Mouse (Mus musculus): ENCODE data around the gene Hist1h2bg. TPM values are rescaled to one million over a fixed set of nuclear protein-coding genes. Genes with fewer than 3 reads are reported as not detected.
"Not testable (repeated sequence)": the region's sequence is repeated elsewhere in the genome, so short reads cannot be mapped to it uniquely, and the experiment has no call there.

Gene Hist1h2bg
- polyA plus RNA-seq, 1 experiment from 2014 or later: 1.3 TPM

GRCm38 (mm10) chr13:23534368-23535131, 36.6 kb upstream of the Hist1h2bg start:
- H3K9ac ChIP-seq (replicated peaks; ENCODE audit: low read depth): no peak overlapping the region
- H3K4me3 ChIP-seq (ENCODE audit: low read depth, low read length): peak overlapping the region; percentile 41
- DNase-seq (ENCODE audit: low spot score) (peak; percentile 63), ATAC-seq (no peak)
- peak overlapping the region; percentile 76 for H3K4me2 ChIP-seq (replicated peaks; ENCODE audit: low read depth, low read length)
- H3K36me3 ChIP-seq (ENCODE audit: insufficient read depth, low read length): no peaks in the 10 kb centered on the region
- H3K4me1 ChIP-seq (ENCODE audit: insufficient read depth, low read depth, low read length): peaks cover 21% of the 10 kb centered on the region; the same call in 1 of the 2 replicates
- H3K9me3 ChIP-seq (ENCODE audit: low read length): no peaks in the 10 kb centered on the region
- TF ChIP-seq EP300 (IDR thresholded peaks at IDR 0.05): no peak
- no peak for TF ChIP-seq CTCF (IDR thresholded peaks at IDR 0.05)
- H3K27me3 ChIP-seq (replicated peaks; ENCODE audit: insufficient read depth, low read length): no peaks in the 10 kb centered on the region
- peak overlapping the region; percentile 3; the same call in 1 of the 2 replicates for H3K27ac ChIP-seq (ENCODE audit: low read length)
- WGBS: under 1% methylated on average over 15 of the region's 15 CpGs

DNA sequence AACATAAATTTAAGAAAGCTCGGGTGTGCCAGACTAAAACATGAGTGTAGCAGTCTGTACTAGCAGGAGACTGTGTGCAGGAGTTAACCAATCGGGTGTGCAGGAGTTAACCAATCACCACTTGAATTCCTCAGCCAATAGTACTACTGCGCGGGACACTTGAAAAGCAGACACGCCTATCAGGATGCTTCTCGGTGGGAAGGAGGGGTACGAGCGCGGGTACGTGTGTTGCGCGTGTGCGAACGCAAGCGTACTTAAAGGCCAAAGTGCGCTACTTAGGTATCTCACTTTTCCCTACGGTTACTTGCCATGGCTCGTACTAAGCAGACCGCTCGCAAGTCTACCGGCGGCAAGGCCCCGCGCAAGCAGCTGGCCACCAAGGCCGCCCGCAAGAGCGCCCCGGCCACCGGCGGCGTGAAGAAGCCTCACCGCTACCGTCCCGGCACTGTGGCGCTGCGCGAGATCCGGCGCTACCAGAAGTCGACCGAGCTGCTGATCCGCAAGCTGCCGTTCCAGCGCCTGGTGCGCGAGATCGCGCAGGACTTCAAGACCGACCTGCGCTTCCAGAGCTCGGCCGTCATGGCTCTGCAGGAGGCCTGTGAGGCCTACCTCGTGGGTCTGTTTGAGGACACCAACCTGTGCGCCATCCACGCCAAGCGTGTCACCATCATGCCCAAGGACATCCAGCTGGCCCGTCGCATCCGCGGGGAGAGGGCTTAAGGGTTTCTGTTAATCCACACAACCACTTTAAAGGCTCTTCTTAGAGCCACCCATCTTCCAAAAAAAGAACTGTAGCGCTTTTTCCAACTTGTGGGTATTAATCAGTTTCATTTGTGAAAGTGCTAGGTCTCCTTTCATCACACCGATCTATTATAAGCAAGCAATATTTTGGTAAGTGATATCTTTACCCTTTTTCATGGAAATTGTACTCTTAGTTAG, 35.8 kb upstream of the Hist1h2bg start, which contains the start of gene Hist1h3g:
Gene Hist1h3g (plus strand): TSS at position 286 of the 939 bp plus-strand sequence.
- peak within 1 kb of the TSS; percentile 41 for H3K4me3 ChIP-seq (ENCODE audit: low read depth, low read length)

GRCm38 (mm10) chr13:23536076-23536822, 34.9 kb upstream of the Hist1h2bg start:
- H3K4me3 ChIP-seq (ENCODE audit: low read depth, low read length): no peak overlapping the region
- H3K4me1 ChIP-seq (ENCODE audit: insufficient read depth, low read depth, low read length): peaks cover 21% of the 10 kb centered on the region; the same call in 1 of the 2 replicates
- no peaks in the 10 kb centered on the region for H3K27me3 ChIP-seq (replicated peaks; ENCODE audit: insufficient read depth, low read length)
- WGBS: 8% methylated on average over 7 of the region's 7 CpGs
- no peaks in the 10 kb centered on the region for H3K36me3 ChIP-seq (ENCODE audit: insufficient read depth, low read length)
- no peak overlapping the region; the same call in 1 of the 2 replicates for H3K4me2 ChIP-seq (replicated peaks; ENCODE audit: low read depth, low read length)
- H3K9ac ChIP-seq (replicated peaks; ENCODE audit: low read depth): no peak overlapping the region; the same call in 1 of the 2 replicates
- no peak overlapping the region for H3K27ac ChIP-seq (ENCODE audit: low read length)
- TF ChIP-seq CTCF (IDR thresholded peaks at IDR 0.05): no peak
- no peak for TF ChIP-seq EP300 (IDR thresholded peaks at IDR 0.05)
- DNase-seq (ENCODE audit: low spot score) (no peak), ATAC-seq (no peak)
- no peaks in the 10 kb centered on the region for H3K9me3 ChIP-seq (ENCODE audit: low read length)

More for the DNA sequence above, 35.8 kb upstream of the Hist1h2bg start, which contains the start of gene Hist1h3g:
- not testable (repeated sequence) for H3K9ac ChIP-seq (replicated peaks; ENCODE audit: low read depth); H3K9me3 ChIP-seq (ENCODE audit: low read length); H3K36me3 ChIP-seq (ENCODE audit: insufficient read depth, low read length); H3K27me3 ChIP-seq (replicated peaks; ENCODE audit: insufficient read depth, low read length)
- H3K4me2 ChIP-seq (replicated peaks; ENCODE audit: low read depth, low read length): peak within 1 kb of the TSS; percentile 76
- ATAC-seq (peak; percentile 73), DNase-seq (ENCODE audit: low spot score) (peak; percentile 97)
- WGBS: under 1% methylated on average over 45 of the region's 62 CpGs
- H3K4me1 ChIP-seq (ENCODE audit: insufficient read depth, low read depth, low read length): peaks cover 21% of the 10 kb centered on the region; the same call in 1 of the 2 replicates
- H3K27ac ChIP-seq (ENCODE audit: low read length): peak within 1 kb of the TSS; percentile 3; the same call in 1 of the 2 replicates

DNA sequence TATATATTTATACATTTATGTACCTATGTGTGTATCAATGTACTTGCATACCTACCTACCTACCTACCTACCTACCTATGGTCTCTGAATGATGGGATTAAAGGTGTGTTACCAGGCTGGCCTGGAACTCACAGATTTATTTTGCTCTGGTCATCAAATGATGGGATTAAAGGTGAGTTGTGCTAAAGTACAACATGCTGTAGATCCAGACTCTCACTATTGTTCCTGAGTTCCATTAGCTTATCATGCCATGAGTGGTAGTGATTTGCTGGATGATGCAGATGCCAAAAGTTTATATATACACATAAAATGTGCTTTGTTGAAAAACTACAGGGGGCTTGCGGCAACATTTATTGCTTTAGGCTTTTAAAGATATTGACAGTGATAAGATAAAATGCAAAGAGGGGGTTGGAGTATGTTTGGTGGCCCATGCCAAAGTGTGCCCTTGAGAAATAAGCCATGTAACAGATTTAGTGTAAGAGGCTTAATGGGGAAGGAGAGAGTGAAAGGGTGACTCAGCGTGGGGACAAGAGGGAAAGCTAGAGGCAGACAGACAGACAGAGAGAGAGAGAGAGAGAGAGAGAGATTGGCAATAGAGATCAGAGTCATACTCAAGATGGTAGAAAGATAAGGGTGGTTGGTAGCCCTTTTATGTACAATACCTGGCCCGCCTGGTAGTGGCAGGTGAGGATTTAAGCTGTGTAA, 34.0 kb upstream of the Hist1h2bg start:
- H3K9me3 ChIP-seq (ENCODE audit: low read length): no peaks in the 10 kb centered on the region
- WGBS: 53% methylated on average over 3 of the region's 3 CpGs
- H3K27ac ChIP-seq (ENCODE audit: low read length): no peak overlapping the region
- H3K27me3 ChIP-seq (replicated peaks; ENCODE audit: insufficient read depth, low read length): no peaks in the 10 kb centered on the region
- ATAC-seq (no peak), DNase-seq (ENCODE audit: low spot score) (no peak)
- no peak overlapping the region for H3K4me2 ChIP-seq (replicated peaks; ENCODE audit: low read depth, low read length)
- no peak overlapping the region for H3K4me3 ChIP-seq (ENCODE audit: low read depth, low read length)
- no peak overlapping the region for H3K9ac ChIP-seq (replicated peaks; ENCODE audit: low read depth)
- TF ChIP-seq CTCF (IDR thresholded peaks at IDR 0.05): no peak
- no peak for TF ChIP-seq EP300 (IDR thresholded peaks at IDR 0.05)
- no peaks in the 10 kb centered on the region for H3K36me3 ChIP-seq (ENCODE audit: insufficient read depth, low read length)
- peaks cover 18% of the 10 kb centered on the region; the same call in 1 of the 2 replicates for H3K4me1 ChIP-seq (ENCODE audit: insufficient read depth, low read depth, low read length)

GRCm38 (mm10) chr13:23538249-23538648, 32.9 kb upstream of the Hist1h2bg start:
- TF ChIP-seq CTCF (IDR thresholded peaks at IDR 0.05) (no peak), EP300 (IDR thresholded peaks at IDR 0.05) (no peak)
- DNase-seq (ENCODE audit: low spot score): no peak
- Histone ChIP-seq H3K9ac (replicated peaks; ENCODE audit: low read depth) (no peak overlapping the region), H3K9me3 (ENCODE audit: low read length) (no peaks in the 10 kb centered on the region), H3K4me2 (replicated peaks; ENCODE audit: low read depth, low read length) (no peak overlapping the region), H3K4me1 (ENCODE audit: insufficient read depth, low read depth, low read length) (peaks cover 11% of the 10 kb centered on the region; the same call in 1 of the 2 replicates), H3K27ac (ENCODE audit: low read length) (no peak overlapping the region), H3K27me3 (replicated peaks; ENCODE audit: insufficient read depth, low read length) (no peaks in the 10 kb centered on the region), H3K4me3 (ENCODE audit: low read depth, low read length) (no peak overlapping the region), H3K36me3 (ENCODE audit: insufficient read depth, low read length) (no peaks in the 10 kb centered on the region)
- WGBS: 72% methylated on average over 5 of the region's 5 CpGs
- ATAC-seq: no peak

- WGBS: 57% methylated on average over 1 of the region's 1 CpGs
- not testable (repeated sequence) for H3K4me1 ChIP-seq (ENCODE audit: insufficient read depth, low read depth, low read length); ATAC-seq
Measured at GRCm38 (mm10) chr13:23539821-23540220, 31.4 kb upstream of the Hist1h2bg start.

More at GRCm38 (mm10) chr13:23539821-23540220, 31.4 kb upstream of the Hist1h2bg start:
- H3K4me3 ChIP-seq (ENCODE audit: low read depth, low read length); H3K9me3 ChIP-seq (ENCODE audit: low read length); H3K4me2 ChIP-seq (replicated peaks; ENCODE audit: low read depth, low read length); H3K9ac ChIP-seq (replicated peaks; ENCODE audit: low read depth); H3K27ac ChIP-seq (ENCODE audit: low read length); H3K36me3 ChIP-seq (ENCODE audit: insufficient read depth, low read length); H3K27me3 ChIP-seq (replicated peaks; ENCODE audit: insufficient read depth, low read length); DNase-seq (ENCODE audit: low spot score): not testable (repeated sequence)

Measured in lung, postnatal 0 days (tissue).